Mouse (Mus musculus) neural tube, embryonic 15.5 days (tissue): ENCODE results near the gene Amdhd2. TPM values are rescaled to one million over a fixed set of nuclear protein-coding genes. Genes with fewer than 3 reads are reported as not detected.

Experiments
- ATAC-seq: fragments of 200-750 bp; cut with Nextera tagmentation; 2 replicates; pipeline ENCODE4 v1.8.0; 2017; ENCODE audit warnings: mild to moderate bottlenecking, moderate TSS enrichment, moderate library complexity; ENCODE audit not compliant: low FRiP score
- H3K27ac ChIP-seq: fragments of 300-500 bp; sonication (generic); replicated peaks from 2 replicates; pipeline ENCODE4 v1.5.1; 2015; ENCODE audit warnings: mild to moderate bottlenecking, inconsistent platforms
- H3K27me3 ChIP-seq: fragments of 300-500 bp; sonication (generic); replicated peaks from 2 replicates; pipeline ENCODE4 v1.6.1; 2015; ENCODE audit warnings: inconsistent platforms
- H3K36me3 ChIP-seq: fragments of 300-500 bp; sonication (generic); 2 replicates; pipeline ENCODE4 v1.6.1; 2015; ENCODE audit warnings: inconsistent platforms
- H3K4me1 ChIP-seq: fragments of 300-500 bp; sonication (generic); 2 replicates; pipeline ENCODE4 v1.6.1; 2015; ENCODE audit warnings: inconsistent platforms
- H3K4me2 ChIP-seq: fragments of 300-500 bp; sonication (generic); 2 replicates; pipeline ENCODE4 v1.6.1; 2015; ENCODE audit warnings: inconsistent platforms, mild to moderate bottlenecking, moderate library complexity
- H3K4me3 ChIP-seq: fragments of 300-500 bp; sonication (generic); replicated peaks from 2 replicates; pipeline ENCODE4 v1.5.1; 2015; ENCODE audit warnings: mild to moderate bottlenecking, inconsistent platforms
- H3K9ac ChIP-seq: fragments of 300-500 bp; sonication (generic); replicated peaks from 2 replicates; pipeline ENCODE4 v1.6.1; 2015; ENCODE audit warnings: mild to moderate bottlenecking, inconsistent platforms
- H3K9me3 ChIP-seq: fragments of 300-500 bp; sonication (generic); replicated peaks from 2 replicates; pipeline ENCODE4 v1.6.1; 2016; ENCODE audit warnings: inconsistent platforms
- WGBS: fragments of 180-500 bp; shearing (Covaris S2); methylation state at CpG from one replicate; pipeline ENCODE4 v1.1.7; 2015; ENCODE audit warnings: mixed read lengths; 5-methylcytosine and 5-hydroxymethylcytosine counted together
- polyA plus RNA-seq: library from polyadenylated mRNA; unstranded; fragments of >200 nt; fragmentation: Nextera tagmentation; extraction: Ambion mirVana; gene quantifications from 2 replicates; pipeline ENCODE4 v1.2.1, GENCODE M21; 2015

The Amdhd2 gene
- 35.7 and 37.8 TPM in 2 replicates for polyA plus RNA-seq

- no peaks in the 10 kb centered on the region for H3K27me3 ChIP-seq
- peak within 1 kb of the TSS; percentile 65 for H3K4me3 ChIP-seq
- H3K9ac ChIP-seq = peak within 1 kb of the TSS; percentile 70
- peaks cover 48% of the 10 kb centered on the region for H3K4me1 ChIP-seq
- WGBS = under 1% methylated on average over 47 of the region's 47 CpGs
- no peaks in the 10 kb centered on the region for H3K9me3 ChIP-seq
- peak; percentile 90 for ATAC-seq
- peaks cover 13% of the 10 kb centered on the region for H3K36me3 ChIP-seq
- H3K4me2 ChIP-seq = peak within 1 kb of the TSS; percentile 98
- peak within 1 kb of the TSS; percentile 85 for H3K27ac ChIP-seq
Measured at GRCm38 (mm10) chr17:24163176-24163962, at the start of gene Amdhd2. TSS of gene Amdhd2 (minus strand) at chr17:24163766.

- 81% methylated on average over 6 of the region's 6 CpGs for WGBS
Measured at GRCm38 (mm10) chr17:24213186-24213585, 49.6 kb upstream of the Amdhd2 start.

GRCm38 (mm10) chr17:24212441-24213018 is 49.0 kb upstream of the Amdhd2 start:
- no peak; the same call in none of the 2 replicates for ATAC-seq
- Histone ChIP-seq H3K36me3 (peaks cover 25% of the 10 kb centered on the region), H3K9me3 (no peaks in the 10 kb centered on the region), H3K4me1 (peaks cover 51% of the 10 kb centered on the region), H3K9ac (no peak overlapping the region), H3K27me3 (peaks cover 7% of the 10 kb centered on the region; the same call in 1 of the 2 replicates), H3K4me2 (peak overlapping the region; percentile 99), H3K4me3 (peak overlapping the region; percentile 59), H3K27ac (no peak overlapping the region)
- 35% methylated on average over 5 of the region's 5 CpGs for WGBS

More at GRCm38 (mm10) chr17:24213186-24213585, 49.6 kb upstream of the Amdhd2 start:
- Histone ChIP-seq H3K36me3 (peaks cover 27% of the 10 kb centered on the region), H3K9ac (no peak overlapping the region), H3K4me2 (no peak overlapping the region), H3K9me3 (no peaks in the 10 kb centered on the region), H3K27me3 (peaks cover 7% of the 10 kb centered on the region; the same call in 1 of the 2 replicates), H3K4me1 (peaks cover 44% of the 10 kb centered on the region), H3K27ac (no peak overlapping the region), H3K4me3 (no peak overlapping the region)
- ATAC-seq = no peak

GRCm38 (mm10) chr17:24211631-24212440 is 48.3 kb upstream of the Amdhd2 start:
- Histone ChIP-seq H3K4me2 (peak overlapping the region; percentile 99), H3K4me1 (peaks cover 58% of the 10 kb centered on the region), H3K9ac (peak overlapping the region; percentile 86), H3K36me3 (peaks cover 20% of the 10 kb centered on the region), H3K4me3 (peak overlapping the region; percentile 59), H3K9me3 (no peaks in the 10 kb centered on the region), H3K27me3 (peaks cover 7% of the 10 kb centered on the region; the same call in 1 of the 2 replicates), H3K27ac (peak overlapping the region; percentile 87)
- ATAC-seq = peak; percentile 76
- 2% methylated on average over 37 of the region's 37 CpGs for WGBS

GRCm38 (mm10) chr17:24210591-24210990 is 47.0 kb upstream of the Amdhd2 start:
- H3K4me1 ChIP-seq = peaks cover 70% of the 10 kb centered on the region
- H3K9ac ChIP-seq = 0 out of 2 replicates have a peak overlapping the region, but pooled peaks have one; percentile 86
- no peak overlapping the region for H3K4me3 ChIP-seq
- no peak for ATAC-seq
- WGBS = 88% methylated on average over 3 of the region's 3 CpGs
- H3K4me2 ChIP-seq = peak overlapping the region; percentile 99
- peak overlapping the region; percentile 74; the same call in 1 of the 2 replicates for H3K27ac ChIP-seq
- peaks cover 7% of the 10 kb centered on the region; the same call in 1 of the 2 replicates for H3K27me3 ChIP-seq
- no peaks in the 10 kb centered on the region for H3K9me3 ChIP-seq
- peaks cover 8% of the 10 kb centered on the region for H3K36me3 ChIP-seq

- H3K27ac ChIP-seq = peak overlapping the region; percentile 74; the same call in 1 of the 2 replicates
- peaks cover under 1% of the 10 kb centered on the region for H3K36me3 ChIP-seq
- peak overlapping the region; percentile 81 for H3K4me3 ChIP-seq
- WGBS = 76% methylated on average over 3 of the region's 3 CpGs
- peaks cover 7% of the 10 kb centered on the region; the same call in 1 of the 2 replicates for H3K27me3 ChIP-seq
- peaks cover 72% of the 10 kb centered on the region for H3K4me1 ChIP-seq
- H3K9ac ChIP-seq = peak overlapping the region; percentile 64; the same call in 1 of the 2 replicates
- ATAC-seq = no peak
- peak overlapping the region; percentile 95 for H3K4me2 ChIP-seq
- H3K9me3 ChIP-seq = no peaks in the 10 kb centered on the region
Measured at GRCm38 (mm10) chr17:24209916-24210240, 46.3 kb upstream of the Amdhd2 start.

- peak; percentile 5; the same call in 1 of the 2 replicates for ATAC-seq
- Histone ChIP-seq H3K27me3 (peaks cover 7% of the 10 kb centered on the region; the same call in 1 of the 2 replicates), H3K4me2 (peak within 1 kb of the TSS; percentile 99), H3K9me3 (no peaks in the 10 kb centered on the region), H3K4me3 (peak within 1 kb of the TSS; percentile 81), H3K4me1 (peaks cover 78% of the 10 kb centered on the region), H3K27ac (peak within 1 kb of the TSS; percentile 74), H3K9ac (peak within 1 kb of the TSS; percentile 64), H3K36me3 (no peaks in the 10 kb centered on the region)
- 1% methylated on average over 42 of the region's 43 CpGs for WGBS
Measured at GRCm38 (mm10) chr17:24209043-24209915, 45.7 kb upstream of the Amdhd2 start, which contains the start of gene Ntn3. TSS of gene Ntn3 (minus strand) at chr17:24209531.

GRCm38 (mm10) chr17:24208641-24209042 is 45.1 kb upstream of the Amdhd2 start:
- Histone ChIP-seq H3K27ac (peak overlapping the region; percentile 74), H3K4me2 (peak overlapping the region; percentile 95), H3K27me3 (peaks cover 7% of the 10 kb centered on the region; the same call in 1 of the 2 replicates), H3K9me3 (no peaks in the 10 kb centered on the region), H3K4me1 (peaks cover 85% of the 10 kb centered on the region), H3K4me3 (peak overlapping the region; percentile 81), H3K9ac (peak overlapping the region; percentile 64), H3K36me3 (no peaks in the 10 kb centered on the region)
- ATAC-seq = no peak
- WGBS = 3% methylated on average over 29 of the region's 29 CpGs

- Histone ChIP-seq H3K9ac (peak overlapping the region; percentile 64), H3K36me3 (no peaks in the 10 kb centered on the region), H3K27me3 (peaks cover 7% of the 10 kb centered on the region; the same call in 1 of the 2 replicates), H3K27ac (peak overlapping the region; percentile 74; the same call in 1 of the 2 replicates), H3K4me2 (peak overlapping the region; percentile 95), H3K9me3 (no peaks in the 10 kb centered on the region), H3K4me1 (peaks cover 91% of the 10 kb centered on the region), H3K4me3 (peak overlapping the region; percentile 81)
- 53% methylated on average over 34 of the region's 34 CpGs for WGBS
- no peak for ATAC-seq
Measured at GRCm38 (mm10) chr17:24207768-24208640, 44.4 kb upstream of the Amdhd2 start.
